Mouse (Mus musculus) intestine, postnatal 0 days (tissue): Measurements from ENCODE around the gene Mast2. TPM values are rescaled to one million over a fixed set of nuclear protein-coding genes. Genes with fewer than 3 reads are reported as not detected.
A peak's percentile ranks its signal among the peaks of the same experiment; 100 is the strongest.

Source experiments
- ATAC-seq: fragments of 200-750 bp; cut with Nextera tagmentation; 2 replicates; pipeline ENCODE4 v1.8.0; 2017; ENCODE audit warnings: mild to moderate bottlenecking, moderate TSS enrichment, moderate library complexity
- H3K27ac ChIP-seq: fragments of 300-500 bp; sonication (generic); 2 replicates; pipeline ENCODE4 v1.5.1; 2014; ENCODE audit warnings: mild to moderate bottlenecking, low read depth, low read length, moderate library complexity
- H3K27me3 ChIP-seq: fragments of 300-500 bp; sonication (generic); replicated peaks from 2 replicates; pipeline ENCODE4 v1.6.1; 2014; ENCODE audit warnings: low read length, mixed read lengths; ENCODE audit not compliant: control insufficient read depth, insufficient read depth
- H3K36me3 ChIP-seq: fragments of 300-500 bp; sonication (generic); 2 replicates; pipeline ENCODE4 v1.6.1; 2014; ENCODE audit warnings: mild to moderate bottlenecking, moderate library complexity; ENCODE audit not compliant: control insufficient read depth, insufficient read depth
- H3K4me1 ChIP-seq: fragments of 300-500 bp; sonication (generic); replicated peaks from 2 replicates; pipeline ENCODE4 v1.6.1; 2014; ENCODE audit warnings: antibody characterized with exemption, low read length, mixed read lengths; ENCODE audit not compliant: control insufficient read depth, insufficient read depth
- H3K4me2 ChIP-seq: fragments of 300-500 bp; sonication (generic); replicated peaks from 2 replicates; pipeline ENCODE4 v1.6.1; 2014; ENCODE audit warnings: low read depth, mild to moderate bottlenecking, moderate library complexity
- H3K4me3 ChIP-seq: fragments of 300-500 bp; sonication (generic); 2 replicates; pipeline ENCODE4 v1.5.1; 2014; ENCODE audit warnings: low read depth, low read length
- H3K9ac ChIP-seq: fragments of 300-500 bp; sonication (generic); 2 replicates; pipeline ENCODE4 v1.6.1; 2014; ENCODE audit warnings: mild to moderate bottlenecking, low read depth, low read length
- H3K9me3 ChIP-seq: fragments of 300-500 bp; sonication (generic); 2 replicates; pipeline ENCODE4 v1.6.1; 2016; ENCODE audit warnings: mixed run types; ENCODE audit not compliant: control insufficient read depth
- CTCF ChIP-seq: sonication (generic); IDR thresholded peaks from 2 replicates; pipeline ENCODE4 v1.5.1; 2016; ENCODE audit warnings: low read depth, mild to moderate bottlenecking, control low read depth, antibody characterized with exemption, moderate library complexity
- WGBS: fragments of 180-500 bp; shearing (Covaris S2); extraction: QIAGEN DNeasy Blood & Tissue Kit; methylation state at CpG from one replicate; pipeline ENCODE4 v1.1.7; 2014; 5-methylcytosine and 5-hydroxymethylcytosine counted together
- polyA plus RNA-seq: library from polyadenylated mRNA; unstranded; fragments of >200 nt; fragmentation: Nextera tagmentation; extraction: Ambion mirVana; gene quantifications from 2 replicates; pipeline ENCODE4 v1.2.1, GENCODE M21; 2015

Mast2 gene
- polyA plus RNA-seq, 1 experiment from 2014 or later, result 9.6 TPM

GRCm38 (mm10) chr4:116342119-116342518 lies 121.9 kb downstream of the Mast2 start:
- Histone ChIP-seq H3K4me2 (no peak overlapping the region), H3K9ac (no peak overlapping the region), H3K9me3 (no peaks in the 10 kb centered on the region), H3K4me1 (no peaks in the 10 kb centered on the region), H3K36me3 (no peaks in the 10 kb centered on the region), H3K27me3 (no peaks in the 10 kb centered on the region), H3K27ac (no peak overlapping the region), H3K4me3 (no peak overlapping the region)
- no peak for ATAC-seq
- TF ChIP-seq CTCF, result peak; percentile 87

GRCm38 (mm10) chr4:116336294-116336693 lies 127.7 kb downstream of the Mast2 start:
- ATAC-seq, result no peak
- no peak overlapping the region for H3K27ac ChIP-seq
- WGBS, result 85% methylated on average over 1 of the region's 1 CpGs
- H3K9ac ChIP-seq, result no peak overlapping the region
- H3K4me3 ChIP-seq, result no peak overlapping the region
- no peaks in the 10 kb centered on the region for H3K9me3 ChIP-seq
- no peak for TF ChIP-seq CTCF
- H3K27me3 ChIP-seq, result no peaks in the 10 kb centered on the region
- no peaks in the 10 kb centered on the region for H3K4me1 ChIP-seq
- H3K4me2 ChIP-seq, result no peak overlapping the region
- no peaks in the 10 kb centered on the region for H3K36me3 ChIP-seq

- no peak for TF ChIP-seq CTCF
- no peak for ATAC-seq
- H3K9me3 ChIP-seq, result no peaks in the 10 kb centered on the region
- H3K27ac ChIP-seq, result no peak overlapping the region
- no peaks in the 10 kb centered on the region for H3K4me1 ChIP-seq
- no peak overlapping the region for H3K4me2 ChIP-seq
- H3K27me3 ChIP-seq, result no peaks in the 10 kb centered on the region
- 95% methylated on average over 3 of the region's 3 CpGs for WGBS
- peaks cover 29% of the 10 kb centered on the region for H3K36me3 ChIP-seq
- H3K9ac ChIP-seq, result no peak overlapping the region
- no peak overlapping the region for H3K4me3 ChIP-seq
Measured at GRCm38 (mm10) chr4:116329256-116329655, 134.7 kb downstream of the Mast2 start.

DNA sequence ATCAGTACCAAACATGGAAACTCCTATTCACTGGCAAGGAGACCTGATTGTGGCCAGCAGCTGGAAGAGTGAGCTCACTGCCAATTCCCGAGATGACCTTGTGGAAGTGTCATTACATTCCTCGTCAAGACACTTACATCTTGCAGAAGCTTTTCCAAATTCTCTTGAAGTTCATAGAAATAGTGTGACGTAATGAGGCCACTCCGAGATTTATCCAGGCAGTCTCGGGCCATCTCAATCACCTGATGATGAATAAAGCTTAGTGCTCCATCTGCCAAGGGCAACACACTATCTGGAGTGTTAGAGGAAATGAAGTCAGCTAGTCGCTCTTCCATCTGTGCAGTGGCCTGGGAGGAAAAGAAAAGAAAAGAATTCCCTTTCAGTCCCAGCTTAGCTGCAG lies 141.9 kb downstream of the Mast2 start:
- no peak overlapping the region for H3K27ac ChIP-seq
- peaks cover 51% of the 10 kb centered on the region for H3K36me3 ChIP-seq
- 85% methylated on average over 6 of the region's 6 CpGs for WGBS
- H3K9ac ChIP-seq, result no peak overlapping the region
- H3K4me2 ChIP-seq, result no peak overlapping the region
- no peaks in the 10 kb centered on the region for H3K4me1 ChIP-seq
- no peaks in the 10 kb centered on the region for H3K9me3 ChIP-seq
- no peak overlapping the region for H3K4me3 ChIP-seq
- no peaks in the 10 kb centered on the region for H3K27me3 ChIP-seq
- no peak for ATAC-seq
- no peak for TF ChIP-seq CTCF

DNA sequence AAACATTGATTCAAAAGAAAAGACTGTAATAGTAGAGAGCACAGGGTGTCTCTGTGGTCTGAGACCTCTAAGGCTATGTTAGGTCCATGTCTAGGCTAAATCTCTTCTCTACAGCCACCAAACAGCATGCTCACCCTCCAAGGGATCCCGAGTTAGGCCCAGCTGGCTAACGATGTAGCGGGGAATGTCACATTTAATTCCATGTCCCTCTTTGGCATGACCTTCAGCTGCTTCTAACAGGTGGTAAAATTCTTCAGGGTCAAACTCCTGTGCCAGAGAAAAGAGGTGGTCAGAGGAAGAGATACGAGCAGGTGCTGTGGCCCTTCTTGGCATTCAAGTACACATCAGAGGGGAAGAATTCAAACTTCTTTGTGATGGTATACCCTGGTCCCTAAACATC lies 146.4 kb downstream of the Mast2 start:
- Histone ChIP-seq H3K36me3 (peaks cover 68% of the 10 kb centered on the region), H3K27ac (no peak overlapping the region), H3K4me3 (no peak overlapping the region), H3K4me1 (no peaks in the 10 kb centered on the region), H3K9ac (no peak overlapping the region), H3K4me2 (no peak overlapping the region), H3K27me3 (no peaks in the 10 kb centered on the region), H3K9me3 (no peaks in the 10 kb centered on the region)
- no peak for TF ChIP-seq CTCF
- WGBS, result 95% methylated on average over 4 of the region's 4 CpGs
- ATAC-seq, result no peak

DNA sequence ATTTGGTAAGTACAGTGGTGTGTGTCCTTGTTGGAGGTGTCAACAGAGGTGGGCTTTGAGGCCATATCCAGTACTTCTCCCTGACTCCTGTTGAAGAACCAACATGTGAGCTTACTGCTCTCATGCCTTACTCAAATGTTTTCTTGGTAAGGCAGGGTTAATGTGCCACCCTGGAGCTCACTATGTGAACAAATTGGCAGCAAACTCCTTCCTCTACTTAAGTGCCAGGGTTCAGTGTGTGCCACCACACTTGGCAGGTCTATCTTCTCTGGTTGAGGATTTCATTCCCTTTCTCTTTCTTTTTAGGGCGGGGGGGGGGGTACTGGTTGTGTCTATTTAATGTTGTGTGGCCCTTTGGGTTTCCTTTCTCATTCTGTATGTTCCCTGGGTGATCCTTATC lies 159.4 kb downstream of the Mast2 start:
- Histone ChIP-seq H3K27me3 (no peaks in the 10 kb centered on the region), H3K36me3 (peaks cover 33% of the 10 kb centered on the region), H3K4me2 (no peak overlapping the region), H3K9ac (no peak overlapping the region), H3K9me3 (no peaks in the 10 kb centered on the region), H3K4me1 (no peaks in the 10 kb centered on the region), H3K4me3 (no peak overlapping the region), H3K27ac (no peak overlapping the region)
- no peak for TF ChIP-seq CTCF
- no peak for ATAC-seq
- WGBS, result 40% methylated on average over 1 of the region's 1 CpGs

DNA sequence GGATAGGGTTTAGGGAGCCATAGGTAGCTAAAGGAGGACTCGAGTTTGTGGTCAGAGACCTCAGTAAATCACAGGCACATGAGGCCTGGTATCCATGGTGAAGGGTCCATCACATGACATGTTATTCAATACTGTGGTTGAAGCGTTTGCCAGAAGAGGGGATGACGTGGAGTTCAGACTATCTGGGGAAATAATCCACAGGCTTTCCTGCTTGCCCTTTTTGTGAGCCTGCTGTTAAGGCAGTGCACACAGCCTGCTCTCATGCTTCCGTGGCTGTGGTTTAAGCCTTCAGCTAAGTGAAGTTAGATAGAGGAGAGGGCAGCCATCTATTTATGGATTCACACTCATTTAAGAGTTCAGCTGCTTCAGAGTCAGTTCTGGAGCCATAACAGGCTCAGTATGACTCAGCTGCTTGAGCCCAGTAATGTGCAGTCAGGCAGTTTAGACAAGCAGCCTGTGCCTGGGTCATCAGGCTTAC lies 163.1 kb downstream of the Mast2 start:
- Histone ChIP-seq H3K9ac (no peak overlapping the region), H3K4me2 (no peak overlapping the region), H3K4me1 (no peaks in the 10 kb centered on the region), H3K4me3 (no peak overlapping the region), H3K27me3 (no peaks in the 10 kb centered on the region), H3K27ac (no peak overlapping the region), H3K9me3 (no peaks in the 10 kb centered on the region), H3K36me3 (no peaks in the 10 kb centered on the region)
- 59% methylated on average over 4 of the region's 4 CpGs for WGBS
- TF ChIP-seq CTCF, result no peak
- no peak for ATAC-seq
